Mouse (Mus musculus) forebrain, embryonic 13.5 days (tissue): ENCODE measurements at regions not wholly inside any gene's neighbourhood (a gene's known extent, or its start where the extent isn't known, plus 50 kb on each side); places are given as distances from the start of the nearest gene placed in this dataset.

Experiments used
- ATAC-seq: fragments of 200-750 bp; cut with Nextera tagmentation; 2 replicates; pipeline ENCODE4 v1.8.0; 2017
- H3K27ac ChIP-seq: fragments of 300-500 bp; sonication (generic); 2 replicates; pipeline ENCODE4 v1.5.1; 2015; ENCODE audit warnings: inconsistent platforms, mild to moderate bottlenecking, moderate library complexity
- H3K27me3 ChIP-seq: fragments of 300-500 bp; sonication (generic); 2 replicates; pipeline ENCODE4 v1.6.1; 2015; ENCODE audit warnings: mild to moderate bottlenecking, inconsistent platforms
- H3K36me3 ChIP-seq: fragments of 300-500 bp; sonication (generic); 2 replicates; pipeline ENCODE4 v1.6.1; 2015; ENCODE audit warnings: mild to moderate bottlenecking, inconsistent platforms; ENCODE audit not compliant: poor library complexity, severe bottlenecking
- H3K4me1 ChIP-seq: fragments of 300-500 bp; sonication (generic); 2 replicates; pipeline ENCODE4 v1.6.1; 2015; ENCODE audit warnings: inconsistent platforms
- H3K4me2 ChIP-seq: fragments of 300-500 bp; sonication (generic); 2 replicates; pipeline ENCODE4 v1.6.1; 2015; ENCODE audit warnings: inconsistent platforms, mild to moderate bottlenecking, moderate library complexity
- H3K4me3 ChIP-seq: fragments of 300-500 bp; sonication (generic); 2 replicates; pipeline ENCODE4 v1.5.1; 2015; ENCODE audit warnings: mild to moderate bottlenecking, inconsistent platforms
- H3K9ac ChIP-seq: fragments of 300-500 bp; sonication (generic); 2 replicates; pipeline ENCODE4 v1.6.1; 2015; ENCODE audit warnings: mild to moderate bottlenecking, inconsistent platforms
- H3K9me3 ChIP-seq: fragments of 300-500 bp; sonication (generic); replicated peaks from 2 replicates; pipeline ENCODE4 v1.6.1; 2016; ENCODE audit warnings: inconsistent platforms
- WGBS: fragments of 180-500 bp; shearing (Covaris S2); methylation state at CpG from one replicate; pipeline ENCODE4 v1.1.7; 2015; 5-methylcytosine and 5-hydroxymethylcytosine counted together

GRCm38 (mm10) chr19:15791264-15791913 is 155.7 kb downstream of the Psat1 start:
- Histone ChIP-seq H3K9me3 (no peaks in the 10 kb centered on the region), H3K27ac (no peak overlapping the region), H3K27me3 (peaks cover 26% of the 10 kb centered on the region), H3K4me2 (peak overlapping the region; percentile 54), H3K4me3 (no peak overlapping the region), H3K4me1 (peaks cover 13% of the 10 kb centered on the region), H3K36me3 (no peaks in the 10 kb centered on the region), H3K9ac (no peak overlapping the region)
- WGBS, result 45% methylated on average over 12 of the region's 12 CpGs
- ATAC-seq, result no peak

- H3K4me1 ChIP-seq, result peaks cover 13% of the 10 kb centered on the region
- ATAC-seq, result peak; percentile 69
- peaks cover 22% of the 10 kb centered on the region for H3K27me3 ChIP-seq
- no peak overlapping the region; the same call in 1 of the 2 replicates for H3K9ac ChIP-seq
- WGBS, result 13% methylated on average over 13 of the region's 13 CpGs
- no peaks in the 10 kb centered on the region for H3K9me3 ChIP-seq
- peak overlapping the region; percentile 54 for H3K4me2 ChIP-seq
- H3K27ac ChIP-seq, result peak overlapping the region; percentile 54
- peak overlapping the region; percentile 12; the same call in 1 of the 2 replicates for H3K4me3 ChIP-seq
- no peaks in the 10 kb centered on the region for H3K36me3 ChIP-seq
Observed at GRCm38 (mm10) chr19:15790620-15791263, 156.4 kb downstream of the Psat1 start.

DNA sequence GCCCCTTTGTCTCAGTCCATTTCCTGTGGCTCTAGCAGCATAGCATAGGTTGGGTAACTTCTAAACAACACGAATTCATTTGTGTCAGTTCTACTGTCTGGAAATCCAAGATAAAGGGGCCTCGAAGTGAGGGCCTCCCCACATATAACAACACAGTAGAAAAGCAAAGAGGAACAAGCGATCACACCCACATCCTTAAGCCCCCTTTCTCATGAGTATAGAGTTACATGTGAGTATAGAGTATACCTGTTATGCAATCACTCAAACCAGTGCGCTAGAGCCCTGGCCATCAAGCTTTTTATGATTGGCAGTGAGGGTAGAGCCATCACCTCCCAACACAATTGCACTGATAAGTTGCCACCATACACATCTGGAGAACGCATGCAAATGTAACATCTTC is 157.4 kb downstream of the Psat1 start:
- Histone ChIP-seq H3K27ac (no peak overlapping the region), H3K4me3 (no peak overlapping the region), H3K36me3 (no peaks in the 10 kb centered on the region), H3K9me3 (no peaks in the 10 kb centered on the region), H3K4me2 (no peak overlapping the region), H3K4me1 (peaks cover 19% of the 10 kb centered on the region), H3K9ac (no peak overlapping the region), H3K27me3 (peaks cover 20% of the 10 kb centered on the region)
- no peak for ATAC-seq
- WGBS, result 87% methylated on average over 5 of the region's 5 CpGs

- Histone ChIP-seq H3K4me3 (no peak overlapping the region), H3K4me1 (peaks cover 10% of the 10 kb centered on the region), H3K9me3 (no peaks in the 10 kb centered on the region), H3K4me2 (no peak overlapping the region), H3K27me3 (peaks cover 6% of the 10 kb centered on the region), H3K9ac (no peak overlapping the region), H3K36me3 (no peaks in the 10 kb centered on the region), H3K27ac (no peak overlapping the region)
- 8% methylated on average over 4 of the region's 4 CpGs for WGBS
- ATAC-seq, result no peak
Observed at GRCm38 (mm10) chr19:15784644-15785043, 162.5 kb downstream of the Psat1 start.

DNA sequence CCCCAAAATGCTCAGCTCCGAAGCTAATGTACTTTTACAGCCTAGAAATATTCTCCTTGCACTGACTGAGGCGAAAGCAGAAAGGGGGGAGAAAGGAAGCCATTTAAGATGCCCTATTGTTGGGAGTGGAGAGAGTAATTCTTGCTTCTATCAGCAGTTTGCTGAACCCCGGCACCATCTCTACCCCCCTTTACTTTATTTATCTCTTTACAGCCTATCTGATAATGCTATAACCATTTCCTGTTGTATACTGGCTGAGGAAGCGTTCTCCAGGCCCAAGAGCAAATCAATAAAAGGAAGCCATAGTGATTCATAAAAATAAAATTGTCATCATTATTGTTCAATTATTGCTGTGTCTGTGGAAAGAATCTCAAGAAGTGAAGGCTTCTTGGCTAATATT is 177.5 kb downstream of the Psat1 start:
- no peak overlapping the region for H3K4me3 ChIP-seq
- 86% methylated on average over 4 of the region's 4 CpGs for WGBS
- H3K27me3 ChIP-seq, result no peaks in the 10 kb centered on the region
- H3K27ac ChIP-seq, result no peak overlapping the region
- H3K4me1 ChIP-seq, result no peaks in the 10 kb centered on the region
- ATAC-seq, result no peak
- H3K4me2 ChIP-seq, result no peak overlapping the region
- H3K36me3 ChIP-seq, result no peaks in the 10 kb centered on the region
- no peak overlapping the region for H3K9ac ChIP-seq
- H3K9me3 ChIP-seq, result no peaks in the 10 kb centered on the region

DNA sequence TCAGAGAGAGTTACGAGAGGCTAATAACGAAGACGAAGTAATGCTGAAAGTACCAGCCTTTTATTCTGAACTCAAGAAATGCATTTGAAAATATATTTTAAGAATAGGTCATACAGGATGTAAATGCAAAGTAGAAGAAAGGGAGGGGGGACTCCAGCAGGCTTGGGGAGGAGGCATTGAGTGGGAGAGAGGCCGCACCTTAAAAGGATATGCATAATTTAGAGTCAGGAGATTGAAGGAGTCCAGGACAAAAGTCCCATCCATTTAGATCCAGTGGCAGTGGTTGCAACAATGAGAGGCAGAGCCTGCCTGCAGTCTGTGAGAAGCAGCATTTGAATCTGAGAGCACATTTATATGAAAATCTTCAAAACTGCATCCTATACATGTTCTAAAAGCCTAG is 186.1 kb downstream of the Psat1 start:
- Histone ChIP-seq H3K4me1 (no peaks in the 10 kb centered on the region), H3K27ac (no peak overlapping the region), H3K4me2 (no peak overlapping the region), H3K4me3 (no peak overlapping the region), H3K9ac (no peak overlapping the region), H3K27me3 (no peaks in the 10 kb centered on the region), H3K9me3 (no peaks in the 10 kb centered on the region), H3K36me3 (no peaks in the 10 kb centered on the region)
- no peak for ATAC-seq
- WGBS, result 48% methylated on average over 4 of the region's 4 CpGs

GRCm38 (mm10) chr19:15745026-15745777 is 201.9 kb downstream of the Psat1 start:
- Histone ChIP-seq H3K36me3 (no peaks in the 10 kb centered on the region), H3K9ac (no peak overlapping the region), H3K4me2 (no peak overlapping the region), H3K27me3 (no peaks in the 10 kb centered on the region), H3K4me3 (no peak overlapping the region), H3K4me1 (peaks cover 11% of the 10 kb centered on the region), H3K27ac (peak overlapping the region; percentile 28; the same call in 1 of the 2 replicates), H3K9me3 (no peaks in the 10 kb centered on the region)
- WGBS, result 26% methylated on average over 8 of the region's 8 CpGs
- ATAC-seq, result peak; percentile 70; the same call in 1 of the 2 replicates

DNA sequence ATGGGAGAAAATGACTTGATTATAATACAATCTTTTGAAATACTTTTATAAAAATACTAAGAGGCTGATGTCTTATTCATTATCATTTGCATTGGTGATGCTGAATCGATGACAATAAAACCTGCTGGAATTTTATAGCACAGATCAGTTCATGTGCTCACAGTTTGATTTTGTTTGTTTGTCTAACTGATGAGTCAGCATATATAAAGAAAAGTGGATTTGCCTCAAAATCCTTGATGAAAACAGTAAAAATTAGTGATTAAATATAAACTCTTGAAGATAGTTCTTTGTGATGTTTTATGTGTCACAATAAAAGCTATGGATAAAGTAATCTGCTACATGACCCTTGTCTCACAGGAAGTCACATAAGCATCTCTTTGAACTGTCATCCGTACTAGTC is 210.9 kb downstream of the Psat1 start:
- no peaks in the 10 kb centered on the region for H3K9me3 ChIP-seq
- H3K4me2 ChIP-seq, result no peak overlapping the region
- ATAC-seq, result no peak
- WGBS, result 83% methylated on average over 2 of the region's 2 CpGs
- no peaks in the 10 kb centered on the region for H3K36me3 ChIP-seq
- H3K9ac ChIP-seq, result no peak overlapping the region
- H3K4me3 ChIP-seq, result no peak overlapping the region
- H3K4me1 ChIP-seq, result no peaks in the 10 kb centered on the region
- H3K27ac ChIP-seq, result no peak overlapping the region
- no peaks in the 10 kb centered on the region; the same call in 1 of the 2 replicates for H3K27me3 ChIP-seq

GRCm38 (mm10) chr19:15726785-15727406 is 220.2 kb downstream of the Psat1 start:
- Histone ChIP-seq H3K9ac (no peak overlapping the region), H3K27ac (peak overlapping the region; percentile 35; the same call in 1 of the 2 replicates), H3K4me1 (peaks cover 10% of the 10 kb centered on the region), H3K27me3 (0 out of 2 replicates have a peak, but pooled peaks cover 6% of the 10 kb centered on the region), H3K4me2 (peak overlapping the region; percentile 27), H3K9me3 (no peaks in the 10 kb centered on the region), H3K4me3 (no peak overlapping the region), H3K36me3 (no peaks in the 10 kb centered on the region)
- peak; percentile 88 for ATAC-seq
- WGBS, result 21% methylated on average over 13 of the region's 13 CpGs

DNA sequence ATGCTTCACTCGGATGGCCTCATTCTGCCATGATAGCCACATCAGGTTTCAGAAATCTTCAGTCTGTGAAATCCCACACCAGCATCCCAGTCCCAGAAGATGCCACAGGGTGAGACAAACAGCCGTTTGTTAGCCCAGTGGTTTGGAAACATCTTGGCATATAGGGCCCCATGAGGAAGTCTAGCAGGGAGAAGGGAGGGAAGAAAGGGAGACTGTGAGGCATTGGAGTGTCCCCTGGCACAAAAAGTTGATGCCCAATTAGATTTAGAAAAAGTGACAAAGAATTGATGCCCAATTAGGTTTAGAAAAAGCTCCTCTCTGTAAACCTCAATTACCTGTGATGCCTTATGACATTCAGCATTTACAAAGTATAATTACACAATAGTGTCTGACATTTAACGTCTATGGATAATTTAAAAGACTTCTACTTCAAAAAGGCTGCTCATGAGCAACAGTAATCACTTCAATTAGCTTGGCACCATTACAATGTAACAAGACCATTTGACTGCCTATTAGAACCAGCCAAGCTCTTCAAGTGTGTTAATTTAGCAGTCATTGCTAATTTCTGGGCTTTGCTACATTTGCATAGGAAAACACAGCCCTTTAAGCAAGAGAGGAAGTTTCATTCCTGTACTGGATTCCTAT is 254.6 kb downstream of the Psat1 start:
- H3K27ac ChIP-seq, result no peak overlapping the region
- peak; percentile 94 for ATAC-seq
- H3K4me1 ChIP-seq, result no peaks in the 10 kb centered on the region
- WGBS, result 24% methylated on average over 3 of the region's 3 CpGs
- H3K27me3 ChIP-seq, result peaks cover 72% of the 10 kb centered on the region
- no peak overlapping the region for H3K4me2 ChIP-seq
- H3K36me3 ChIP-seq, result no peaks in the 10 kb centered on the region
- no peak overlapping the region for H3K9ac ChIP-seq
- no peaks in the 10 kb centered on the region for H3K9me3 ChIP-seq
- H3K4me3 ChIP-seq, result no peak overlapping the region

DNA sequence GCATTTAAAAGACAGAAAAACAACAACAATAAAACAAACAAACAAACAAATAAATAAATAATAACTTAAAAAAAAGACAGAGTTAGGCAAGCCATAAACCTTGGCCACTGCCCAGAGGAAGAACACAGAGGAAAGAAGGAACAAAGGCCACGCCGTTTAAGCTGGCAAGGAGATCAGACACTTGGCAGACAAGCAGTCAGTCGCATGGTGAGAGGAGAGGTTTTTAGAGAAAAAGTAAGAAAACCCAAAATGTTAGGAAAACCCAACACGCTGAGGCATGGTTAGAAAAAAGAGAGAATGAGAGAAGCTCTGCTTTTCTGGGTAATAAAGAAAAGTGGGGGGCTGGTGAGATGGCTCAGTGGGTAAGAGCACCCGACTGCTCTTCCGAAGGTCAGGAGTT is 277.1 kb downstream of the Psat1 start:
- Histone ChIP-seq H3K27ac (no peak overlapping the region), H3K9me3 (no peaks in the 10 kb centered on the region), H3K36me3 (no peaks in the 10 kb centered on the region), H3K4me3 (no peak overlapping the region), H3K9ac (no peak overlapping the region), H3K27me3 (peaks cover 25% of the 10 kb centered on the region), H3K4me2 (no peak overlapping the region), H3K4me1 (peaks cover 29% of the 10 kb centered on the region)
- ATAC-seq, result no peak
- WGBS, result 71% methylated on average over 6 of the region's 6 CpGs
